9 mouse cellular contexts compared by ENCODE assay signal in genomic region chr10:19711551-19712171, GRCm38 (mm10). TPM values are rescaled to one million over a fixed set of nuclear protein-coding genes. Genes with fewer than 3 reads are reported as not detected.
A peak's percentile ranks its signal among the peaks of the same experiment; 100 is the strongest.
DNase-seq lines count a peak whose midpoint lies in the region; ATAC-seq lines count a peak whose summit lies in the region.
"Had no signal": no experiment of that assay in that cellular context is flagged by ENCODE, and none has a peak within 500 bp of the region (broad histone marks: within the 10 kb centered on the region; RNA-seq: fewer than 3 reads in every experiment).

No protein-coding gene starts in this region.

- H3K4me1 ChIP-seq in embryonic facial prominence, embryonic 14.5 days (ENCODE audit: control insufficient read depth, insufficient read depth, low read length): no peaks in the 10 kb centered on the region
- peaks cover 9% of the 10 kb centered on the region for H3K4me1 ChIP-seq in midbrain, embryonic 13.5 days (replicated peaks)

- H3K4me2 ChIP-seq in embryonic facial prominence, embryonic 14.5 days (ENCODE audit: low read depth, low read length): peak overlapping the region; percentile 93; the same call in 1 of the 2 replicates
- H3K4me2 ChIP-seq in midbrain, embryonic 13.5 days (replicated peaks): peak overlapping the region; percentile 87

- no peak overlapping the region for H3K27ac ChIP-seq in embryonic facial prominence, embryonic 14.5 days (replicated peaks; ENCODE audit: low read depth, low read length)
- no peak overlapping the region for H3K27ac ChIP-seq in midbrain, embryonic 13.5 days

- H3K4me3 ChIP-seq in embryonic facial prominence, embryonic 14.5 days (ENCODE audit: low read depth, low read length): peak overlapping the region; percentile 53; the same call in 1 of the 2 replicates
- peak overlapping the region; percentile 51; the same call in 1 of the 2 replicates for H3K4me3 ChIP-seq in midbrain, embryonic 13.5 days (replicated peaks)

- WGBS in embryonic facial prominence, embryonic 14.5 days: 33% methylated on average over 7 of the region's 7 CpGs
- 36% methylated on average over 7 of the region's 7 CpGs for WGBS in midbrain, embryonic 13.5 days

- H3K36me3 ChIP-seq in embryonic facial prominence, embryonic 14.5 days (ENCODE audit: control insufficient read depth, insufficient read depth, low read length): no peaks in the 10 kb centered on the region
- no peaks in the 10 kb centered on the region for H3K36me3 ChIP-seq in midbrain, embryonic 13.5 days

- peak; percentile 6 for DNase-seq in adrenal gland, postnatal 25 days
- no peak for DNase-seq in adrenal gland, adult (ENCODE audit: inconsistent age in 2 of 2, low spot score in 1 of 2)
- DNase-seq in layer of hippocampus, postnatal 10 days (ENCODE audit: low spot score in 2 of 2): peak; percentile 14 to 25
- DNase-seq in layer of hippocampus, postnatal 14 days (ENCODE audit: low spot score in 2 of 2): no peak
- DNase-seq in embryonic facial prominence, embryonic 14.5 days (ENCODE audit: low spot score): no peak
- DNase-seq in urinary bladder, postnatal 4 days (ENCODE audit: low spot score in 2 of 2): no peak
- no peak for DNase-seq in left cerebral cortex, adult 8-10 months (ENCODE audit: low spot score in 2 of 2)

- ATAC-seq in embryonic facial prominence, embryonic 14.5 days (ENCODE audit: low read depth): no peak
- ATAC-seq in midbrain, embryonic 13.5 days: no peak

- no peaks in the 10 kb centered on the region for H3K9me3 ChIP-seq in embryonic facial prominence, embryonic 14.5 days (ENCODE audit: control insufficient read depth, low read length)
- no peaks in the 10 kb centered on the region for H3K9me3 ChIP-seq in midbrain, embryonic 13.5 days

- H3K27me3 ChIP-seq in embryonic facial prominence, embryonic 14.5 days (replicated peaks; ENCODE audit: control insufficient read depth, insufficient read depth, low read length): peaks cover 26% of the 10 kb centered on the region
- H3K27me3 ChIP-seq in midbrain, embryonic 13.5 days: peaks cover 26% of the 10 kb centered on the region

- peak overlapping the region; percentile 70; the same call in 1 of the 2 replicates for H3K9ac ChIP-seq in embryonic facial prominence, embryonic 14.5 days (ENCODE audit: low read depth, low read length)
- no peak overlapping the region for H3K9ac ChIP-seq in midbrain, embryonic 13.5 days (replicated peaks)

RNA-seq across cellular contexts. Expression of gene Il20ra, which starts 0.7 kb away (rescaled TPM):
- 2.8 and 6.1 TPM in 2 replicates for total RNA-seq in adrenal gland, postnatal 25 days (2021)
- not detected for total RNA-seq in layer of hippocampus, postnatal 10 days (2021)
- total RNA-seq in layer of hippocampus, postnatal 14 days (2021): under 1 TPM in 1 of 2 experiments, not detected in 1; 0.24 TPM
- polyA plus RNA-seq in embryonic facial prominence, embryonic 14.5 days (2014; fragmentation: Nextera tagmentation; extraction: Ambion mirVana): 0.46 and 0.59 TPM in 2 replicates
- 0.07 and 0.27 TPM in 2 replicates for polyA plus RNA-seq in midbrain, embryonic 13.5 days (2015; fragmentation: Nextera tagmentation; extraction: Ambion mirVana)
- total RNA-seq in left cerebral cortex, adult 8-10 months (2022): under 1 TPM; 0.17 to 0.63 (median 0.54) TPM
- total RNA-seq: heart, postnatal 14 days had no signal

Comparison
In these comparisons a context has a peak if more than half of its experiments do, and no peak if none do; other contexts are left out.
1. DNase-seq: peak in adrenal gland, postnatal 25 days (single experiment) and layer of hippocampus, postnatal 10 days (2 of 2); none in adrenal gland, adult (0 of 2), layer of hippocampus, postnatal 14 days (0 of 2), embryonic facial prominence, embryonic 14.5 days (single experiment), urinary bladder, postnatal 4 days (0 of 2) and left cerebral cortex, adult 8-10 months (0 of 2).